Mouse (Mus musculus) central nervous system, embryonic 11.5 days (tissue): ENCODE data around the gene 0610012G03Rik. TPM values are rescaled to one million over a fixed set of nuclear protein-coding genes. Genes with fewer than 3 reads are reported as not detected.

ENCODE experiments used
- polyA plus RNA-seq: library from polyadenylated mRNA; depleted of rRNA; stranded (reverse); fragments of >200 nt; gene quantifications from 2 replicates; pipeline ENCODE4 v1.2.3, GENCODE M21; 2012; rRNA removed

Gene 0610012G03Rik
- 33.2 and 45.6 TPM in 2 replicates for polyA plus RNA-seq

DNA sequence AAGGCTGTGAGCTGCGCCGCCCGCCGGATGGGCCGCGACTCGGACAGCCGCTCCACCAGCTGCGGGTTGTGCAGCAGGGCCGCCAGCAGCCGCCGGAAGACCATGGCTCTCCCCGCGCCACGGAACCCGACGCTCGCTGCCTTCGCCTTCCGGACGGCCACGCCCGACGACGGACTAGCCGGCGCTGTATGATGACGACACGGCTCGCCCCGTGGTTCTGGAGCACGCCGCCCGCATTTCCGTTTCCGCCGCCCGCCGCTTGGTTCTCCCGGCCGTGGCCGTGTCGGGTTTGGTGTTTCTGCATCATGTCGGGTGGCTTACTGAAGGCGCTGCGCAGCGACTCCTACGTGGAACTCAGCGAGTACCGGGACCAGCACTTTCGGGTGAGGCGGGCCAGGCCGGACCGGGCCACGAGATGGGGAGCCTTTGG is at the start of gene 0610012G03Rik, which contains the start of gene Ncbp2:
0610012G03Rik (minus strand) TSS at position 150 of the 430 bp plus-strand sequence.
Ncbp2 (plus strand) TSS at position 169 of the 430 bp plus-strand sequence.

DNA sequence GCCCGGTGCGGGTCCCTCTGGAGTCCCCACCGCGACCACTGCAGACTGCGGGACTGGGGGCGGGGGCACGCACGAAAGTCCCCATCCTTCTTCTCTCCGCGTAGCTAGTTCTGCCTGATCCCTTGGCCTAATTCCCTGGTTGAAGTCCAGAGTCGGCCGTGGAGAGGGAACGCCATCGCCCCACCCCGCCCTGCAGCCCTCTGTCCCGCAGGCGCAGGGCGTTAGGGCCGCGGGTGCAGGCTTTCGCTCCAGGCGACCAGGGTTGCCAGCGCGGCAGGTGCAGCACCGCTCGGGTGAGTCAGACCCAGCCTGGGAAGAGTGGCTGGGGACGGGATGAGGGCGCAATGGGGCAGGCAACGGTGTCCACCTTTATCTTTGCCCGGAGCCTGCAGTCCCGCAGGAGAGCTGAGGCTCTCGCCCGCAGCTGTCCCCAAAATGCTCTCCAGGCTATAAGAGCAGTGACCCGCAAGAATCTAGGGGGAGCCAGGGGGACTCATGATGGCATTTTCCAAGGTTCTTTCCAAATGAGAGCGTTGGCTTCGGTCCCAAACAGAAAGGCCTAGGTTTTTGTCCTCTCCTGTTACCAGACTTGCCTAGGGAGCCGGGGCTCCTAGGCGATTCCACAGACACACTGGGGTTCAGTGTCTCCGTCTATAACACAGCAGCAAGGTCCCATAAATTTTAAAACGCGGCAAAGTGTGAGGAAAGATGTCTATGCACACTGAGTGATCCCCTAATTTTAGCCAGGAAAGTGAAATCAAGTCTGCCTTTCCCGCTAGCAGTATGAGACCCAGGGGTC is 14.3 kb downstream of the 0610012G03Rik start, which contains the start of gene Pigz:
Pigz (plus strand) TSS at position 101 of the 799 bp plus-strand sequence.

Other genes starting within 250 kb of the 0610012G03Rik start
- 0.10 and 0.19 TPM in 2 replicates for gene Meltf, start 69.7 kb downstream of the 0610012G03Rik start, polyA plus RNA-seq
- 0.23 and 0.29 TPM in 2 replicates for gene Pigz, start 14.6 kb downstream of the 0610012G03Rik start, polyA plus RNA-seq
- 221 and 907 TPM in 2 replicates for gene Ncbp2, start within 50 bp of the 0610012G03Rik start, polyA plus RNA-seq
- gene Senp5, start 54.8 kb upstream of the 0610012G03Rik start, polyA plus RNA-seq = 17.0 and 22.6 TPM in 2 replicates
- 28.7 and 33.2 TPM in 2 replicates for gene Pak2, start 130.8 kb upstream of the 0610012G03Rik start, polyA plus RNA-seq
- 67.3 and 89.2 TPM in 2 replicates for gene Pigx, start 151.2 kb upstream of the 0610012G03Rik start, polyA plus RNA-seq
- gene Cep19, start 151.3 kb upstream of the 0610012G03Rik start, polyA plus RNA-seq = 22.9 and 23.2 TPM in 2 replicates
- 5.6 and 6.2 TPM in 2 replicates for gene Nrros, start 217.1 kb upstream of the 0610012G03Rik start, polyA plus RNA-seq
- 0.17 TPM in 1 of 2 replicates, not detected in the other for gene Bex6, start 231.3 kb upstream of the 0610012G03Rik start, polyA plus RNA-seq